Mouse (Mus musculus) CD4-positive, CD25-positive, alpha-beta regulatory T cell, adult 2 months (primary cell): Measurements from ENCODE around the gene Pik3c2g.
"Not testable (repeated sequence)": the region's sequence is repeated elsewhere in the genome, so short reads cannot be mapped to it uniquely, and the experiment has no call there.

Experiments
- DNase-seq: peaks from one replicate; pipeline ENCODE4 v3.0.0-alpha.2; 2012; ENCODE audit warnings: low read depth, low spot score

Gene Pik3c2g

DNA sequence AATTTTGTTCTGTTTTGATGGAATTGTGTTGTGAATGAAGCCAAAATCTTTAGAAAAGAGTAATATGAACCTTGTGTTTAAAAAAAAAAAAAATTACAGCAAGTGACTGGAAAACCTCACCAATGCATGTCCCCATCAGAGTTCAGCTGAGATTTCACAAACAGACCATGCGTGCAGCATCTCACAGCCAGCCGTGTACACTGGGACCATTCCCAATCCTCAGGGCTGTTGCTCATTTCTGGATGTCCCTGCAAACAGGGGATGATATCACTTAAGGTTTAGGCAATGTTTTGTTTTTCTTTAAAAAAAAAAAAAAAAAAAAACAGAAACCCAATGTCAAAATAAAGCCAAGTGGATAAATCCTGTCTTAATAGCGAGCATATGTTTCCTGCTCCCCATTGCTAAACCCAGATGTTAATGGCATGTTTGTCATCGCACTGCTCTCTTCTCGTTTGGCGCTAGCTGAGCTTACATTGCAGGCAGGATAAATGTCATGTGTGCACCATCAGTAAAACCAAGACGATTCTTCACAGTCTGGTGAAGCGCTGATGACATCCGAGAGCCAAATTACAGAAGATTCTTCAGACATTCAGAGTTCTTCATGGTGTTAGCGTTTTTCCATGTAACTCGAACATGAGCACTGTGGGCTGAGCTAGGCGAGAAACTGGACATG lies 322.1 kb downstream of the Pik3c2g start:
- no peak for DNase-seq

- DNase-seq: no peak
Observed at GRCm38 (mm10) chr6:139928766-139929165, 341.7 kb downstream of the Pik3c2g start.

- no peak for DNase-seq
Observed at GRCm38 (mm10) chr6:139934861-139935260, 347.8 kb downstream of the Pik3c2g start.

GRCm38 (mm10) chr6:139937581-139937980 lies 350.6 kb downstream of the Pik3c2g start:
- not testable (repeated sequence) for DNase-seq

DNA sequence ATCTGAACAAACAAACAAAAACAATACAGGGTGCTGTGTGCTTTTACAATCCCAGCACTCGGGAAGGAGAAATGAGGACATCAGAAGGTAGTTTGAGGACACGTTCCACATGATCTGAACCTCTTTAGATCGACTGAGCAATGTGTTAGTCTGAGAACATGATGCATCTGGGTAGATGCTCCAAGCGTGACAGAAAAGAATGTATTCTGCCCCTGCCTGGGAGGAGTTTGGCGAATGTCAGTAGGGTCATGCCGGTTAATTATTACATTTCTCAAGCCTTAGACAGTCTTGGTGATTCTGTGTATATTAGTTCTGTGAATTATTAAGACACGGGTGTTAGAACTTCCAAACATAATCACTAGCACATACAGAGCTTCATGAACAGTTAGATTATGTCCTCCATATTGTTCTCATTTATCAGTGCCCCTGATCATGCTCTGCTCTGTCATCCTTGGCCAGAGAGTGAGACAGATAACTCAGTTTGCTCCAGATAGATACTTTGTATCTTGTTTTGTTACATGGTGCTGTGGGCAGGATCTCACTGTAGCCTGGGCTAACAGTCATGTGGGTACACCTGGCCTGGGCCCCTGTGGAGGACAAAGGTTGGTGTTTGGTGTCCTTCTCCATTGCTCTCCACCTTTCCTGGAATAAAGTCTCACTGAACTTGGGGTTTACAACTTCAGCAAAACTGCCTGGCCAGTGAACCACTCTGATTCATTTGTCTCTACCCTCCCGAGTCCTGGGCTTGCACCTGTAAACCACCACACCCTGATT lies 360.3 kb downstream of the Pik3c2g start:
- no peak for DNase-seq

DNA sequence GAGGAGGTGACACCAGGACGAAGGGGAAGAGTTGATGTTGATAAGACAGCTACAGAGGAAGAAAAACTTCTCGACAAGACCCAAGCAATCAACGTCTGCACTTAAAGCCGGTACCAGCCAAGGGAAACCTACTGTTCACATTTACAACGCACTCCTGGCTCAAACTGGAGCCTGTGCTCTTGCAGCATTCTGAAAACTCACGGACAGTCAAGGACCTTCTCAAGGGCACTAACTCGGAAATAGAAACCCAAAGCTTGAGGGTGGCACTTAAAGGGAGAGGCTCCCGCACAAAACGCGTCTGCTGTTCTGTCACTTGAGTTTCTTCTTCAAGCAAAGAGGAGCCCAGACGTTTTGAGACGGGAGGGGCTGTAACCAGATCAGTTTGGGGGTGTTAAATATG lies 366.6 kb downstream of the Pik3c2g start:
- DNase-seq: no peak

- no peak for DNase-seq
Observed at GRCm38 (mm10) chr6:139957531-139958241, 370.7 kb downstream of the Pik3c2g start.

DNA sequence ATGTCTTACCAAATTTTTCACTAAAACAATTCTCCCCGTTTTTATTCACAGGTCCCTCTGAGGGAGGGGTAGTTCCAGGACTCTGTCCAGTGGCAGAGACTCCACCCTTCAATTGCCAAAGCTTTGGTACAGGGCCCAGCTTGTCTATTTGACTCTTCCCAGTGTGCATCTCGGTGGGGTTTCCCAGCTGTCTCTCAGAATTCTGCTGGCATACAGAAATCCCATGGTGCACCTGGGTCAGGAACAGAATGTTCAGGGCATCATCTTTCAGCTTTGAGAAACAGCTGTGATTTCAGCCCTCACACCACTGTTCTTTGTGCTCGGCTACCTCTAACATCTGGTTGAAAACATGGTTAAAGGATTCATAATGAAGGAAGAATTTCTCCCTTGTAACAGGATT lies 376.8 kb downstream of the Pik3c2g start:
- DNase-seq: no peak

GRCm38 (mm10) chr6:139964895-139965294 lies 377.9 kb downstream of the Pik3c2g start:
- no peak for DNase-seq

DNA sequence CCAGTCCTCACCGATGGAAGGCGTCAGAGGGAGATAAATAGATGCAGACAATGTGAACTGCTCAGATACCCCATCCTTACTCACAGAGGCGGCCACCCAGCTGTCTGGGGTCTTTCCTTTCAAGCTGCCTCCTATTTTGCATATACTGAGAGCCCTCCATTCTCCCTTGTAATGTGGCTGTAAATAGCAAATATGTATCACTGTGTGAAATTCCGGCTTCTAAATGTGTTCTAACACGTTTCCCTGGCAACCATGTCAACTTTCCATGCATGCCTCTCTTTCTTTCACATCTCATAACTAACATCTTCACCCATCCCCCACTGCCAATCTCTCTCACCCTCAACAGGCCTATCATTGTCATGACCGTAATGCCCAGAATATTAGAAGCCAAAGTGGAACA lies 379.7 kb downstream of the Pik3c2g start:
- DNase-seq: no peak

- DNase-seq: no peak
Observed at GRCm38 (mm10) chr6:139971608-139972298, 384.7 kb downstream of the Pik3c2g start.

DNA sequence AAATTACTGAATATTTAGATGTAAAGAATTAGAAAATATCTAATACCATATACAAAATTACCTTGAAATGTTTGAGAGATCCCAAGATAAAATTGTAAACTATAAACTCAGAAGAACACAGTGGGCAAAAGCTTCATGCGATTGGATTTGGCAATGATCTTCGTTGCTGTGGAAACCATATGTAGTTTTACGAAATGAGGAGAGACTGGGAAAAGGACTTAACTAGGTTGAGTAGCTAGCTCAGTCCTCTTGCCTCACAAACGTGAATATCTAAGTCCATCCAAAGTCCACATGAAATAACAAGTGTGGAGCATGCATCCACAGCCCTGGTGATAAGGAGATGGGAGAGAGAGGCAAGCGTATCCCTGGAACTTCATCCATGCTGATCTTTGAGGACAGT lies 387.6 kb downstream of the Pik3c2g start:
- no peak for DNase-seq

DNA sequence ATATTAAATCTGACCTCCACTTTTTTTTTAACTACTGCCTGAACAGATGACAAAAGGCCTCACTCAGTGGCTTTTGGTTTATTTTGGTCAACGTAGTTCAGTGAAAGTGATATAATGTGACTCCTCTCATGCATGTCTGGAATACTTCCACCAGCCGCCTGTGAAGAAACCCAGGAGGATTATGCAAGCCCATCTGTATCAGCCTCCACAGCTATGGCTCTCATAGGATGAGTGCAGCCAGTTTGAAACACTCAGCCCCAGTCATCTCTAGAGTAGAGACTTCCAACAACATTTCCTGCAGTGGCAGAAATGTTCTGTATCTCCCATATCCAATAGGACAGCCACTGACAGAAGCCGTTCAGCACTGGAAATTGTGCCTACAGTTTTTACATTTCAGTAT lies 391.1 kb downstream of the Pik3c2g start:
- DNase-seq: no peak

- DNase-seq: no peak
Observed at GRCm38 (mm10) chr6:139981061-139981460, 394.0 kb downstream of the Pik3c2g start.

DNA sequence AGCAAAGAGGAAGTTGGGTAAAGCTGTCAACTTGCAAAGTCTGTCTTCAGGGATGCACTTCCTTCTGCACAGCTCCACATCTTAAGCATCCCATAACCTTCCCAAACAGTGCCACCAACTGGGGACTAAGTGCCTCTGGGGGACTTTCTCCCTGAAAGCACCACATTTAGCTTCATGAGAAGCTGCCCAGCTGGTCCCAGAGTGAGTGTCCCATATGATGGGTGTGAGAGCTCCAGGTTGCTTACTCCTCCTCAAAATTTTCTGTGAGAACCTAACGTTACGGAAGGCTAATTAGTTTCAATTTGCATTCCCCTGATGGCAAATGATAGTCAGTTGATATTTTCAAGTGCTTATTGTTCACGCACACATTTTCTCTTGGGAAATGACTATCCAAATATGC lies 397.0 kb downstream of the Pik3c2g start:
- DNase-seq: no peak

- DNase-seq: no peak
Observed at GRCm38 (mm10) chr6:139986564-139986963, 399.5 kb downstream of the Pik3c2g start.

GRCm38 (mm10) chr6:139989075-139989474 lies 402.1 kb downstream of the Pik3c2g start:
- no peak for DNase-seq

DNA sequence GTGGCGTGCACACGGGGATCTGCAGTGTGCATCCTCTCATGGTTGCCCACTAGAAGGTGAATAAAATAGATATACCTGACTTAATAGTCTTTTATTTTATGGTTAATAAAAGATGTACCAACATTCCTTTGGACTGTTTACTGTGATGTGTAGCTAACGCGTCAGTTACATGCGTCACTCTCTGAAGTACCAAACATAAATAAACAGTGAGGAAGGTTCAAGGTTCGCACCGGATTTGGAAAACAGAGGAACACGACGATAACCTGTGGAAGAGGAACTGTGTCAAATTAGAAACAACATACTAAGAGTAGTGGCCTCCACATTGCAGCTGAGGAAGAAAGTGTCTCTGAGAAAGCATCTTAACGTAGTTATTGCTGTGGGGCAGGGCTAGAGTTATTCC lies 402.6 kb downstream of the Pik3c2g start:
- DNase-seq: no peak

DNA sequence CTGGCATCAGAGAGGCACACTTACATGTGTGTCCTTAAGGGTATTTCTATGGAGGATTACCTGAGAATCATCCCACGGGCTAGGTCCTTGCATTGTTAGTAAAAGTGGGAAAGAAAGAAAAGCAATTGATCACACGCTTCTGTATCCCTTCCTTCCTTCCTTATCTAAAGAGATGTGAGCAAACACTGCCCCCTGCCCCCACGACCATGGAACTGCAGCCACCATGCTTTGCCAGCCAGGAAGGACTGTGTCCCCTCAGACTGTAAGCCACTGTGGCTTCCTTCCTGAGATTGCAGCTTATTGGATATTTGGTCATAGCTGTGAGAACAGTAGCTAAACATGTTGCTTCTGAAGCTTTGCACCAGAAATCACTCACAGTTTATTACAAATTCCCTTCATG lies 418.2 kb downstream of the Pik3c2g start:
- no peak for DNase-seq
